Mouse (Mus musculus) c-Kit-positive CD71-negative TER-119-negative erythroid progenitor cells, embryonic 14.5 days (primary cell): ENCODE measurements around the gene Mgme1.

Experiments
- DNase-seq: peaks from one replicate; pipeline ENCODE4 v3.0.0-alpha.2; 2013; ENCODE audit warnings: low read depth

Mgme1 gene

GRCm38 (mm10) chr2:144264398-144265119 lies 5.9 kb upstream of the Mgme1 start:
- DNase-seq, result no peak

DNA sequence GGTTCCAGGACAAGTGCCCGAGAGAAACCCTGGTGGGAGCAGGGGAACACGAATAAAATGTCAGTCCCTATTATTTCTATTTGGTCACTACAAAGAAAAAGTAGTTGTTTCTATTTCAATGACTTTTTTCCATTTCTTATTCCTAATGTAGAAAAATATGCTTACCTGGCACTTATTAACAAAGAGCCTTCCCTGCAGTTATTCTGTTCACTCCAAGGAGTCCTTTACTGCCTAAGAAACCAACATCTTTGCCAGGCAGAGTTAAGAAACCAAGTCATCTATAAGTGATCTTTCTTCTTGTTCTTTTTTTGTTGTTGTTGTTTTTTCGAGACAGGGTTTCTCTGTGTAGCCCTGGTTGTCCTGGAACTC lies 5.4 kb upstream of the Mgme1 start:
- DNase-seq, result no peak

DNA sequence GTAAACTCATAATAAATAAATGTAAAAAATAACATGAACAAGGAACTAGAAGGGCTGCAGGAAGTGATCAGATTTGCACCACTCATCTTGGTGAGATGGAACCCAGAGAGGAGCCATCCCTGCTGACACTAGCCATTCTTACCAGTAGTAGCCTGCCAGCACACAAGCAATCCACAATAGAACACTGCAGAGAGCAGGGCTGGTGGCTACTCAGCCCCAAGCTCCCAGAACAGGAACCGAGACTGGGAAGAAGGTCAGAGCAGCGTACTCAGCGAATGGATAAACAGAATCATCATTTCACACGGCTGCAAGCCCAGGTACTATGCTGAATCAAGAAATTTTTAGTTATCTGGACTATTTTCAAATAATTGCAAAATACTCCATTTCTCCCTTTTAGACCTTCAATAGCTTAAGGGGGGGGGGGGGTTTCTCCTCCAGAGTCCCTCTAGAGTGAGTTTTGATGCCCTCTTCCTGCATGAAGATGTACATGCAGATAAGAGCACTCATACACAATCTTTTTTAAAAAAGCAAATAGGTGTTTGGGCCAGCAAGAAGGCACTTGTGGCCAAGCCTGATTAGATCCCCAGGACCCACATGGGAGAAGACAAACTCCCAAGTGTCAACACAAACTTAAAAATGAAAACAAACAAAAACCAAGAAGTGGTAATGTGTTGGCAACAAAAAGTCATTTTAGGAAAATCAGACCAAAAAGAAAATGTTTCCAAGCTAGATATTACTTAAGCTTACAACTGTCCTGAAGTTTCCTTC lies 4.4 kb upstream of the Mgme1 start:
- DNase-seq, result no peak

GRCm38 (mm10) chr2:144267004-144267730 lies 3.3 kb upstream of the Mgme1 start:
- DNase-seq, result no peak

GRCm38 (mm10) chr2:144267731-144268015 lies 2.8 kb upstream of the Mgme1 start:
- no peak for DNase-seq

GRCm38 (mm10) chr2:144268446-144269305 lies 1.8 kb upstream of the Mgme1 start:
- no peak for DNase-seq

- no peak for DNase-seq
Measured at GRCm38 (mm10) chr2:144269306-144269650, 1.2 kb upstream of the Mgme1 start.

DNA sequence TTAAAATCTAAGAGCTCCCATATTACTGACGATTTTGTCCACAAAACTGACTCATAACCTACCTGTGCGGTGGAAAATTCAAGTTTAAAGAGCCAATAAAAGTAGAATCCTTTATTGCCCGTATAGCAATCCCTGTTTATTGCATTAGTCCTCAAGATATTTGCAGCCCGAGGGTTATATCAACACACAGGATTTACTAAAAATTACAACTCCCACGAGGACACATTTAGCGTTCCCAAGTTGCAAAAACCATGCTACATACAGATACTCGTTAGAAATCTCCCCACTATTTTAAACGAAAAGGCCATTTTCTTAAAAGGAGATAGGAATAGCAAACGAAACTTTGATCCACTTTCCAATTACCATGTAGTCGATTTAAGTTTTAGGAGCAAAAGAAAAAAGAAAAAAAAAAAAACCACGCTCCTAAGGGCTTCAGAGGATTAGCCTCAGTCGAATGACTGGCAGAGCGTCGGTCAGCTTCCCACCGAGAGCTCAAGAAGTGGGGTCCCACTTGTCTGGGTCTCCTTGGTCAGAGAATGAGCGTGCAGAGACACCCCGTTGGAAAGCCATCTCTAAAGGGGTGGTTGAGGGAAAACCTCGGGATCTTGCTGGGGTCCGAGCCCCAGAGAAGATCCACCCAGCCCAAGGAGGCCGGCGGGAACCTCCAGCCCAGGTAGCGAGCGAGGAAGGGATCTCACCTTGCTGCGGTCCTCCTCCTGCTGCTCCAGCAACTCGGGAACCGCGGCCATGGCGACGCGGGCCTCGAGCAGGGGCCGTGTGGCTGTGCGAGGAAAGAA lies 586 bp upstream of the Mgme1 start:
- DNase-seq, result no peak

- no peak for DNase-seq
Measured at GRCm38 (mm10) chr2:144272088-144272487, 1.6 kb downstream of the Mgme1 start.

DNA sequence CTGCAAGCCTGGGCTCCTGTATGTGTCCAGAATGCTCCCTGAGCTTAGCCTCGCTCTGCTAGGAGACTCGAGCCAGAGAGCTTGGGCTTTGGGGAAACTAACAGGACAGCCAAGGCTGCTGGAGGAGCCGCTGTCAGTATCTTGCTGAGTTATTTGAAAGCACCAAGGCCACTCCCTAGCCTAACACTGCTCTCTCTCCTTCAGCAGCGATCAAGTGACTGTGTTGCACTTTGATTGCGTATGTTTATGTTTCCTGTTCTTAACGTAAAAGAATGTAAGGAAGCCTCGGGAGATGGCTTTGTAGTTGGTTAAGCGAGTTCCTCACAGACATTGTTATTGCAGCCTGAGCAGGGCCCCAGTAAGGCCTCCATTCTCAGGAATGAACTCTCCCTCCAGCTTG lies 4.3 kb downstream of the Mgme1 start:
- DNase-seq, result no peak

- no peak for DNase-seq
Measured at GRCm38 (mm10) chr2:144276885-144277284, 6.4 kb downstream of the Mgme1 start.

GRCm38 (mm10) chr2:144279742-144280141 lies 9.3 kb downstream of the Mgme1 start:
- no peak for DNase-seq

DNA sequence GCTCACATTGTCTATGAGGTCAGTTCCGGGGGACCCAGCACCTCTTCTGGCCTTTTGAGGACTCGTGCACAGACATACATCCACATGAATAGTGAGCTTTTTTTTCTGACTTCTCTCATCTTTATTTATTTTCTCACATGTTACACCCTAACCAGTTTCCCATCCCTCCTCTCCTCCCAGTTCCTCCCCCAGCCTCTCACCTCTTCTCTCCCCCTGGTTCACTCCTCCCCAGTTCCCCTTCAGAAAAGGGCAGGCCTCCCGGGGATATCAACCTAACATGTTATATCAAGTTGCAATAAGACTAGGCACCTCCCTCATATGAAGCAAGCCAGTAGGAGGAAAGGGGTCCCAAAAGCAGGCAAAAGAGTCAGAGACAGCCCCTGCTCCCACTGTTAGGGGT lies 10.1 kb downstream of the Mgme1 start:
- DNase-seq, result no peak

GRCm38 (mm10) chr2:144281417-144281816 lies 11.0 kb downstream of the Mgme1 start:
- no peak for DNase-seq

DNA sequence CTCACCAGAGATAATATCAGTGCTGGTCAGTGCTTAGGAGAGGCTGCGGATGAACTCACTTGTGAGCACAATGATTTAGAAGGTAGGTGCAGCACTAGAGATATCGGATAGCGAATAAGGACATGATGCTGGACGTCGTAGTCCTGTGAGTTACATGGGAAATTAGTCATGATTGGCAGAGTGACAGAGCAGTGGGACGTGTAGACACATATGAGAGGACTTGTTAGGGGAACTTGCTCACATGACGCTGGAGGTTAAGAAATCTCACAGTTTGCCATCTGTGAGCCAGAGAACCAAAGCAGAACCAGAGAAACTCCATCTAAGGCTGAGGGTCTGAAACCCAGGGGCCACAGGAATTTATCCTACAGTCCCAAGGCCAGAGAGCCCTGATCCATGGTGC lies 19.9 kb downstream of the Mgme1 start:
- DNase-seq, result no peak

DNA sequence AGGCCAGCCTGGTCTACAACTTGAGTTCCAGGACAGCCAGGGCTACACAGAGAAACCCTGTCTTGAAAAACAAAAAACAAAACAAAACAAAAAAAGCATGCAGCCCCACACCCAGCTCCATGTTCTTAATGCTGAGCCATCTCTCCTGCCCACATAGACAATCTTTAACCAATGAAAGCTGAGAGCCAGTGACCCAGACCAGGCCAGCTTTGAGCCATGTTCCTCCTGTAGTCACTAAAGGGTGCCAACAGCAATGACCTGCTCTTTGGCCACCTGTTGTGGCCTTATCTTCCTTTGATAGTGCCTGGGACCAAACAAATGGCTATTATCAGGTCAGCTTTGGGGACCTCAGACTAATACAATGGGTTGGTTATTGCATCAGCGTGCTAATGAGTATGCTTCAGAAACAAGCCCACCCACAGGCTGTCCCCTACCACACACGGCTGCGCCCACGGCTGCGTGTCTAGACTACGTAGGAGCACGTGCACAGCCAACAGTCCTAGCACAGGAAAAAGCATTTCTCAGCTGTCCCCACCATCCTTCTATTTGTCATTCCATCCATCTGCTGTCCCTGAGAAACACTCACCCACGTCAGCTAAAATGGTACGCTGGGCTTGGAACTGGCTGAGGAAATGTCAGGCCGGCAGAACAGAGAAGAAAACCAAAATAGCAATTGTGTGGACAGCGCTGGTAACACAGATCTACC lies 21.3 kb downstream of the Mgme1 start:
- no peak for DNase-seq

DNA sequence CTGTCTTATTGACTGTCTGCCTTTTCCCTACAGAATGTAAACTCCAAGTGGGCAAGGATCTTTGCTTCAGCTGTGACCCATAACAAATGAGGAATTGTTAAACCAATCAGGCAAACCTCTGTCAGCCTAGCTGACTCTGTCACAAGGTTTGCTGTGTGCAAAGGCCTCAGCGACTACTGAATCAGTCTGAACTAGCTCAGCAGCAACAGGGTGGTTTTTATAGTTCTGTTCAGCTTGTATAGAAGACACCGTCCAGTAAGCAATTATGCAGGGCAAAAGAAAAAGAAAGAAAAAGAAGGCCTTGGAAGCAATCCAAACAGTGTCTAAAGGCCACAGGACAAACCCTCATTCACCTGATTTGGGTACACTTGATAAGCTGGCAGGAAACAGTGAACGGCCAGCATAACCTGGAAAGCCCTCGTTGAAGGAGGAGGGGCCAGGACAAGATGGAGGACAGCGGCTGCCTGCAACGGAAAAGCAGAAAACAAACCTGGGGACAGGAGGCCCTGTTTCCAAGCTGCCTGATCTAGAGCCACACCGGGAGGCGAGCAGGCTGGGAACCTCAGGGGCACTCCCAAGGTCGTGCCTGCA lies 24.8 kb downstream of the Mgme1 start:
- no peak for DNase-seq

GRCm38 (mm10) chr2:144299749-144300669 lies 29.5 kb downstream of the Mgme1 start:
- peak; percentile 33 for DNase-seq

GRCm38 (mm10) chr2:144301101-144301500 lies 30.6 kb downstream of the Mgme1 start:
- DNase-seq, result no peak
